Mouse (Mus musculus): ENCODE data around the gene Syt2.

The Syt2 gene

GRCm38 (mm10) chr1:134646261-134646962, at the start of gene Syt2:
Syt2 (plus strand) TSS chr1:134646677.
- peak; percentile 52 for DNase-seq

- no peak for DNase-seq
Observed at GRCm38 (mm10) chr1:134597339-134598054, 49.0 kb upstream of the Syt2 start.

- DNase-seq = no peak
Observed at GRCm38 (mm10) chr1:134604086-134604485, 42.4 kb upstream of the Syt2 start.

- no peak for DNase-seq
Observed at GRCm38 (mm10) chr1:134605670-134606069, 40.8 kb upstream of the Syt2 start.

- DNase-seq = no peak
Observed at GRCm38 (mm10) chr1:134606381-134606780, 40.1 kb upstream of the Syt2 start.

- DNase-seq = no peak
Observed at GRCm38 (mm10) chr1:134607279-134607678, 39.2 kb upstream of the Syt2 start.

GRCm38 (mm10) chr1:134609172-134609571, 37.3 kb upstream of the Syt2 start:
- DNase-seq = no peak

- no peak for DNase-seq
Observed at GRCm38 (mm10) chr1:134614554-134614953, 31.9 kb upstream of the Syt2 start.

- DNase-seq = no peak
Observed at GRCm38 (mm10) chr1:134614988-134615387, 31.5 kb upstream of the Syt2 start.

GRCm38 (mm10) chr1:134617656-134618055, 28.8 kb upstream of the Syt2 start:
- no peak for DNase-seq

- DNase-seq = no peak
Observed at GRCm38 (mm10) chr1:134625325-134625724, 21.2 kb upstream of the Syt2 start.

GRCm38 (mm10) chr1:134629455-134629854, 17.0 kb upstream of the Syt2 start:
- no peak for DNase-seq

GRCm38 (mm10) chr1:134634296-134634695, 12.2 kb upstream of the Syt2 start:
- DNase-seq = no peak

GRCm38 (mm10) chr1:134636245-134636644, 10.2 kb upstream of the Syt2 start:
- DNase-seq = no peak

GRCm38 (mm10) chr1:134636684-134637083, 9.8 kb upstream of the Syt2 start:
- DNase-seq = peak; percentile 38

- no peak for DNase-seq
Observed at GRCm38 (mm10) chr1:134638041-134638440, 8.4 kb upstream of the Syt2 start.

GRCm38 (mm10) chr1:134638522-134638921, 8.0 kb upstream of the Syt2 start:
- DNase-seq = peak; percentile 56

GRCm38 (mm10) chr1:134639460-134639859, 7.0 kb upstream of the Syt2 start:
- no peak for DNase-seq

GRCm38 (mm10) chr1:134641507-134641906, 5.0 kb upstream of the Syt2 start:
- DNase-seq = no peak

- DNase-seq = no peak
Observed at GRCm38 (mm10) chr1:134643702-134644101, 2.8 kb upstream of the Syt2 start.

GRCm38 (mm10) chr1:134645408-134646200, 873 bp upstream of the Syt2 start:
- DNase-seq = no peak

- DNase-seq = no peak
Observed at GRCm38 (mm10) chr1:134646963-134647282, 446 bp downstream of the Syt2 start.

GRCm38 (mm10) chr1:134647591-134647990, 1.1 kb downstream of the Syt2 start:
- DNase-seq = no peak

- no peak for DNase-seq
Observed at GRCm38 (mm10) chr1:134650816-134651215, 4.3 kb downstream of the Syt2 start.
